Mouse (Mus musculus) ES-Bruce4 (cell line): ENCODE data around the gene Tex14. TPM values are rescaled to one million over a fixed set of nuclear protein-coding genes. Genes with fewer than 3 reads are reported as not detected.
A peak's percentile ranks its signal among the peaks of the same experiment; 100 is the strongest.

Source experiments
- H3K27ac ChIP-seq: 2 replicates; pipeline ENCODE4 v1.5.1; 2012; ENCODE audit warnings: low read length, inconsistent platforms; ENCODE audit not compliant: insufficient read depth
- H3K27me3 ChIP-seq: 2 replicates; pipeline ENCODE4 v1.6.1; 2012; ENCODE audit warnings: mild to moderate bottlenecking, low read length, inconsistent platforms; ENCODE audit not compliant: control insufficient read depth, poor library complexity, insufficient read depth, severe bottlenecking
- H3K36me3 ChIP-seq: 2 replicates; pipeline ENCODE4 v1.6.1; 2012; ENCODE audit warnings: inconsistent platforms, mild to moderate bottlenecking, low read length, moderate library complexity; ENCODE audit not compliant: control insufficient read depth, poor library complexity, insufficient read depth, severe bottlenecking
- H3K4me1 ChIP-seq: one replicate; pipeline ENCODE4 v1.8.1; 2011; ENCODE audit warnings: low read length; ENCODE audit not compliant: control insufficient read depth, insufficient read depth
- H3K4me3 ChIP-seq: 2 replicates; pipeline ENCODE4 v1.5.1; 2011; ENCODE audit warnings: low read depth, mild to moderate bottlenecking, low read length
- H3K9ac ChIP-seq: 2 replicates; pipeline ENCODE4 v1.6.1; 2012; ENCODE audit warnings: low read depth, mild to moderate bottlenecking, inconsistent platforms; ENCODE audit not compliant: poor library complexity, severe bottlenecking
- H3K9me3 ChIP-seq: replicated peaks from 2 replicates; pipeline ENCODE4 v1.6.1; 2012; ENCODE audit warnings: mild to moderate bottlenecking, low read length, inconsistent platforms; ENCODE audit not compliant: control insufficient read depth, poor library complexity, insufficient read depth, severe bottlenecking
- CTCF ChIP-seq: IDR thresholded peaks from one replicate; pipeline ENCODE4 v1.8.1; 2011; ENCODE audit warnings: low read depth, low read length
- EP300 ChIP-seq: IDR thresholded peaks from 2 replicates; pipeline ENCODE4 v1.6.1; 2011; ENCODE audit warnings: low read depth, low read length; ENCODE audit not compliant: insufficient read depth
- POLR2A ChIP-seq: IDR thresholded peaks from one replicate; pipeline ENCODE4 v1.8.1; 2011; ENCODE audit warnings: low read length; ENCODE audit not compliant: insufficient read depth
- polyA plus RNA-seq: library from polyadenylated mRNA; stranded (reverse); fragments of >200 nt; gene quantifications from 2 replicates; pipeline ENCODE4 v1.2.4, GENCODE M21; 2011; ENCODE audit warnings: low read depth; ENCODE audit not compliant: missing spikeins, insufficient read depth, insufficient read length

Tex14 gene
- polyA plus RNA-seq, 1 experiment = 15.9 TPM

- peak overlapping the region; percentile 81 for H3K4me3 ChIP-seq
- no peaks in the 10 kb centered on the region for H3K4me1 ChIP-seq
- peaks cover 7% of the 10 kb centered on the region; the same call in 1 of the 2 replicates for H3K36me3 ChIP-seq
- TF ChIP-seq EP300 (no peak), CTCF (no peak), POLR2A (no peak)
- peak overlapping the region; percentile 34; the same call in 1 of the 2 replicates for H3K27ac ChIP-seq
- H3K9ac ChIP-seq = peak overlapping the region; percentile 70
- H3K9me3 ChIP-seq = no peaks in the 10 kb centered on the region
- no peaks in the 10 kb centered on the region for H3K27me3 ChIP-seq
Measured at GRCm38 (mm10) chr11:87592713-87593598, 188.1 kb downstream of the Tex14 start.

- no peaks in the 10 kb centered on the region for H3K27me3 ChIP-seq
- peak overlapping the region; percentile 64 for H3K9ac ChIP-seq
- peaks cover 18% of the 10 kb centered on the region for H3K36me3 ChIP-seq
- H3K9me3 ChIP-seq = no peaks in the 10 kb centered on the region
- no peaks in the 10 kb centered on the region for H3K4me1 ChIP-seq
- TF ChIP-seq POLR2A (no peak), EP300 (no peak), CTCF (no peak)
- H3K4me3 ChIP-seq = peak overlapping the region; percentile 74
- no peak overlapping the region for H3K27ac ChIP-seq
Measured at GRCm38 (mm10) chr11:87595327-87595841, 190.5 kb downstream of the Tex14 start.

GRCm38 (mm10) chr11:87595976-87596375, 191.1 kb downstream of the Tex14 start:
- H3K4me3 ChIP-seq = peak overlapping the region; percentile 74
- H3K9me3 ChIP-seq = no peaks in the 10 kb centered on the region
- H3K36me3 ChIP-seq = peaks cover 20% of the 10 kb centered on the region
- no peaks in the 10 kb centered on the region for H3K4me1 ChIP-seq
- TF ChIP-seq EP300 = no peak
- no peaks in the 10 kb centered on the region for H3K27me3 ChIP-seq
- peak overlapping the region; percentile 64 for H3K9ac ChIP-seq
- no peak overlapping the region for H3K27ac ChIP-seq

GRCm38 (mm10) chr11:87596492-87596891, 191.6 kb downstream of the Tex14 start:
- Histone ChIP-seq H3K27me3 (no peaks in the 10 kb centered on the region), H3K4me1 (no peaks in the 10 kb centered on the region), H3K27ac (no peak overlapping the region), H3K36me3 (peaks cover 24% of the 10 kb centered on the region), H3K9me3 (no peaks in the 10 kb centered on the region), H3K4me3 (no peak overlapping the region), H3K9ac (0 out of 2 replicates have a peak overlapping the region, but pooled peaks have one; percentile 64)
- no peak for TF ChIP-seq EP300
- TF ChIP-seq CTCF = no peak
- no peak for TF ChIP-seq POLR2A

- TF ChIP-seq CTCF (no peak), POLR2A (no peak), EP300 (no peak)
- no peak overlapping the region for H3K9ac ChIP-seq
- H3K27me3 ChIP-seq = no peaks in the 10 kb centered on the region
- no peaks in the 10 kb centered on the region for H3K4me1 ChIP-seq
- H3K27ac ChIP-seq = no peak overlapping the region
- peaks cover 27% of the 10 kb centered on the region for H3K36me3 ChIP-seq
- no peaks in the 10 kb centered on the region for H3K9me3 ChIP-seq
- no peak overlapping the region for H3K4me3 ChIP-seq
Measured at GRCm38 (mm10) chr11:87597061-87597460, 192.2 kb downstream of the Tex14 start.
